8 mouse cellular contexts compared by ENCODE assay signal in genomic region chr19:25238121-25238520, GRCm38 (mm10). TPM values are rescaled to one million over a fixed set of nuclear protein-coding genes. Genes with fewer than 3 reads are reported as not detected.
DNase-seq lines count a peak whose midpoint lies in the region; ATAC-seq and TF ChIP-seq lines count a peak whose summit lies in the region.

No protein-coding gene starts in this region.

- no peaks in the 10 kb centered on the region for H3K36me3 ChIP-seq in forebrain, embryonic 16.5 days (ENCODE audit: control insufficient read depth, insufficient read depth)
- H3K36me3 ChIP-seq in limb, embryonic 14.5 days (ENCODE audit: control insufficient read depth, insufficient read depth, low read length), result no peaks in the 10 kb centered on the region

- no peak for TF ChIP-seq CTCF in left cerebral cortex, adult 2 months (IDR thresholded peaks at IDR 0.05)
- TF ChIP-seq CTCF in olfactory bulb, adult 2 months (IDR thresholded peaks at IDR 0.05; ENCODE audit: insufficient read depth, low read depth, low read length), result no peak

- H3K9me3 ChIP-seq in forebrain, embryonic 16.5 days (ENCODE audit: control insufficient read depth, low read length), result no peaks in the 10 kb centered on the region
- H3K9me3 ChIP-seq in limb, embryonic 14.5 days (ENCODE audit: control insufficient read depth, low read length), result no peaks in the 10 kb centered on the region

- WGBS in forebrain, embryonic 16.5 days, result 4% methylated on average over 13 of the region's 13 CpGs
- 7% methylated on average over 13 of the region's 13 CpGs for WGBS in limb, embryonic 14.5 days
- whole genome bisulfite sequencing in olfactory bulb, adult 2 months, result 7% methylated on average over 13 of the region's 13 CpGs

- peaks cover 20% of the 10 kb centered on the region for H3K27me3 ChIP-seq in forebrain, embryonic 16.5 days (replicated peaks; ENCODE audit: control insufficient read depth, insufficient read depth, low read length)
- peaks cover 13% of the 10 kb centered on the region for H3K27me3 ChIP-seq in limb, embryonic 14.5 days (ENCODE audit: control insufficient read depth, insufficient read depth, low read length)

- ATAC-seq in forebrain, embryonic 16.5 days, result no peak
- ATAC-seq in limb, embryonic 14.5 days (ENCODE audit: low FRiP score, low read depth), result no peak

- peak overlapping the region; percentile 99 for H3K4me2 ChIP-seq in forebrain, embryonic 16.5 days (ENCODE audit: low read length)
- peak overlapping the region; percentile 99; the same call in 1 of the 2 replicates for H3K4me2 ChIP-seq in limb, embryonic 14.5 days (replicated peaks; ENCODE audit: low read depth, low read length, severe bottlenecking)

- peak overlapping the region; percentile 56 for H3K4me3 ChIP-seq in left cerebral cortex, adult 2 months
- no peak overlapping the region for H3K4me3 ChIP-seq in forebrain, embryonic 16.5 days (replicated peaks; ENCODE audit: low read length)
- H3K4me3 ChIP-seq in limb, embryonic 14.5 days (replicated peaks; ENCODE audit: low read length), result peak overlapping the region; percentile 70
- peak overlapping the region; percentile 27; the same call in 1 of the 2 replicates for H3K4me3 ChIP-seq in olfactory bulb, adult 2 months (ENCODE audit: insufficient read depth, low read depth, low read length)

- no peak for DNase-seq in left cerebral cortex, adult 2 months (ENCODE audit: extremely low spot score in 1 of 2, low spot score in 2 of 2)
- no peak for DNase-seq in left cerebral cortex, postnatal 25 days (ENCODE audit: low spot score in 2 of 2)
- DNase-seq in limb, embryonic 14.5 days (ENCODE audit: low spot score), result no peak
- no peak for DNase-seq in adrenal gland, adult (ENCODE audit: inconsistent age in 2 of 2, low spot score in 1 of 2)
- DNase-seq in adrenal gland, postnatal 4 days (ENCODE audit: low spot score in 2 of 2), result no peak
- no peak for DNase-seq in gastrocnemius, postnatal 14 days

- peaks cover 17% of the 10 kb centered on the region for H3K4me1 ChIP-seq in forebrain, embryonic 16.5 days (replicated peaks; ENCODE audit: control insufficient read depth, insufficient read depth, low read length)
- no peaks in the 10 kb centered on the region; the same call in 1 of the 2 replicates for H3K4me1 ChIP-seq in limb, embryonic 14.5 days (ENCODE audit: control insufficient read depth, insufficient read depth, low read length)
- H3K4me1 ChIP-seq in olfactory bulb, adult 2 months (ENCODE audit: control insufficient read depth, insufficient read depth, low read length), result peaks cover 10% of the 10 kb centered on the region

- H3K9ac ChIP-seq in forebrain, embryonic 16.5 days (replicated peaks; ENCODE audit: low read depth, low read length), result no peak overlapping the region
- H3K9ac ChIP-seq in limb, embryonic 14.5 days (ENCODE audit: low read depth, low read length, severe bottlenecking), result no peak overlapping the region

- intact Hi-C loops in left cerebral cortex, adult 2 months (cut with DNase I), result loop anchor here (5.0 kb wide), 1 partner anchor 106 kb away; no protein-coding TSS in a partner anchor
- intact Hi-C loops in left cerebral cortex, postnatal 25 days (cut with DNase I), result no loop called here
- intact Hi-C loops in gastrocnemius, postnatal 14 days (cut with DNase I; ENCODE audit: low total_unique reads), result loop anchor here (10.0 kb wide), 1 partner anchor 103 kb away; no protein-coding TSS in a partner anchor

- no peak overlapping the region; the same call in 1 of the 2 replicates for H3K27ac ChIP-seq in left cerebral cortex, adult 2 months
- H3K27ac ChIP-seq in forebrain, embryonic 16.5 days (ENCODE audit: low read length), result no peak overlapping the region
- no peak overlapping the region for H3K27ac ChIP-seq in limb, embryonic 14.5 days (replicated peaks; ENCODE audit: low read depth, low read length)
- no peak overlapping the region for H3K27ac ChIP-seq in olfactory bulb, adult 2 months (ENCODE audit: insufficient read depth, low read depth, low read length)

- no peak for TF ChIP-seq POLR2A in limb, embryonic 14.5 days (IDR thresholded peaks at IDR 0.05; ENCODE audit: borderline replicate concordance, extremely low read depth, insufficient read depth, insufficient read length)
- TF ChIP-seq POLR2A in olfactory bulb, adult 2 months (IDR thresholded peaks at IDR 0.05; ENCODE audit: insufficient read depth, low read depth, low read length), result no peak

RNA-seq across cellular contexts. Expression of gene Kank1, which starts 1.3 kb away (rescaled TPM):
- 10 to 100 TPM; 14.1 to 20.0 TPM for total RNA-seq in left cerebral cortex, adult 2 months (2021)
- total RNA-seq in left cerebral cortex, postnatal 25 days (2021), result 10 to 100 TPM; 18.7 to 18.9 TPM
- polyA plus RNA-seq in forebrain, embryonic 16.5 days (2015; fragmentation: Nextera tagmentation; extraction: Ambion mirVana), result 4.4 and 4.8 TPM in 2 replicates
- 38.2 and 51.3 TPM in 2 replicates for polyA plus RNA-seq in limb, embryonic 14.5 days (2012; rRNA removed)
- 26.0 and 35.5 TPM in 2 replicates for polyA plus RNA-seq in limb, embryonic 14.5 days (2014; fragmentation: Nextera tagmentation; extraction: Ambion mirVana)
- polyA plus RNA-seq in olfactory bulb, adult 2 months (2012; ENCODE audit: insufficient read depth, insufficient read length, low replicate concordance, missing spikeins), result not detected in 2 replicates
- total RNA-seq in adrenal gland, postnatal 4 days (2021), result 10 to 100 TPM; 33.2 to 34.3 TPM
- 10 to 100 TPM; 14.3 to 14.4 TPM for total RNA-seq in gastrocnemius, postnatal 14 days (2021)
